15 mouse cellular contexts compared by ENCODE assay signal in the genomic region with DNA sequence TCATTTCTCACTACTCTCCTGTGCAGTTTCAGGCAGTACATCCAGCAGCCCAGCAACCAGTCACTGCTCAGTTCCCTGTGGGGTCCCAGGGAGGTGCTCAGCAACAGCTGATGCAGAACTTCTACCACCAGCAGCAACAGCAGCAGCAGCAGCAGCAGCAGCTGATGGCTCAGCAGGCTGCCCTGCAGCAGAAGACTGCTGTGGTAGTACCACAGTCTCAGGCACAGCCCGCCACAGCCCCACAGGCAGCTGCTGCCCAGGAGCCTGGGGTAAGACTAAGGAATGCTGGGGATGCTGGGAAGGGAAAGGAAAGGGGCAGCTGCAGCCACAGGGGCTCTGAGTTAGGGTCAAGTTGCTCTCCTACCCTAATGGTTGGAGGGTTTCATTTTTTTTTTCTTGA.
"Had no signal": no experiment of that assay in that cellular context is flagged by ENCODE, and none has a peak within 500 bp of the region (broad histone marks: within the 10 kb centered on the region; RNA-seq: fewer than 3 reads in every experiment).

No protein-coding gene starts in this region.

- H3K9ac ChIP-seq: lung, embryonic 14.5 days; midbrain, embryonic 12.5 days; neural tube, embryonic 12.5 days; stomach, embryonic 15.5 days had no signal

- H3K4me1 ChIP-seq: midbrain, embryonic 10.5 days; midbrain, embryonic 12.5 days; neural tube, embryonic 12.5 days; stomach, embryonic 15.5 days had no signal

- ATAC-seq: midbrain, embryonic 16.5 days had no signal

- H3K9me3 ChIP-seq: midbrain, embryonic 10.5 days; midbrain, embryonic 12.5 days; neural tube, embryonic 12.5 days; stomach, embryonic 15.5 days had no signal

- H3K27ac ChIP-seq: midbrain, embryonic 10.5 days; midbrain, embryonic 12.5 days; neural tube, embryonic 12.5 days; stomach, embryonic 15.5 days; stomach, postnatal 0 days had no signal

- H3K4me2 ChIP-seq: lung, embryonic 14.5 days; midbrain, embryonic 12.5 days; neural tube, embryonic 12.5 days; stomach, embryonic 15.5 days had no signal

- H3K27me3 ChIP-seq: midbrain, embryonic 12.5 days; neural tube, embryonic 12.5 days; stomach, embryonic 15.5 days had no signal

- DNase-seq: lung, adult 18-20 months; lung, embryonic 14.5 days; lung, postnatal 10 days; lung, postnatal 4 days; midbrain, embryonic 14.5 days; right cerebral cortex, postnatal 14 days; thymus, adult 2 months; thymus, postnatal 25 days; thymus, postnatal 4 days had no signal

- H3K4me3 ChIP-seq: midbrain, embryonic 10.5 days; midbrain, embryonic 12.5 days; neural tube, embryonic 12.5 days; stomach, embryonic 15.5 days had no signal
